Mouse (Mus musculus): ENCODE results near the gene Pik3ap1.

DNA sequence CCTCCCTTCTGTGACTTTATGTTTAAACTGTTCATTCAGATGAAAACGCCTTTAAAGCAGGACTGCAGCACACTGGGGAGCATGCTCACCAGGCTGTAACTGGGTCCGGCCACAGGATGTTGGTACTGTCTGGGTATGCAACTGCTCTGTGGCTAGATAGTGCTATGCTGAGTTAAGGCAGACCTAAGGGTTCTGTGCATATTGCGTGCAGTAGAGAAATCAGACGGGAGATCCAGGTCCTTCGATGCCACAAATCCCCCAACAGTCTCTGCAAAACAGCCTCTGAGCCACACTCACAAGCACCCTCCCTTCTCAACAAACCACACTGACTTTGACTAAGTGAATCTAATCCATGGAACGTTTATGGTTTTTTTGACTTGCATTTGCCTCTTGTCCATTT, 46.5 kb downstream of the Pik3ap1 start:
- TF ChIP-seq CTCF (IDR thresholded peaks at IDR 0.05): no peak
- TF ChIP-seq EP300 (IDR thresholded peaks at IDR 0.05): no peak
